Mouse (Mus musculus) thymus, postnatal 0 days (tissue): ENCODE data around the gene Tcf7. TPM values are rescaled to one million over a fixed set of nuclear protein-coding genes. Genes with fewer than 3 reads are reported as not detected.

Experiments
- DNase-seq: peaks from one replicate; pipeline ENCODE4 v3.0.0-alpha.2; 2015; ENCODE audit warnings: low spot score
- polyA plus RNA-seq: library from polyadenylated mRNA; unstranded; fragments of >200 nt; fragmentation: Nextera tagmentation; extraction: Ambion mirVana; gene quantifications from 2 replicates; pipeline ENCODE4 v1.2.1, GENCODE M21; 2015

Tcf7 gene
- polyA plus RNA-seq, 1 experiment from 2014 or later: 1,084 TPM

GRCm38 (mm10) chr11:52283596-52284571 lies 1.1 kb upstream of the Tcf7 start:
- peak; percentile 77 for DNase-seq

DNA sequence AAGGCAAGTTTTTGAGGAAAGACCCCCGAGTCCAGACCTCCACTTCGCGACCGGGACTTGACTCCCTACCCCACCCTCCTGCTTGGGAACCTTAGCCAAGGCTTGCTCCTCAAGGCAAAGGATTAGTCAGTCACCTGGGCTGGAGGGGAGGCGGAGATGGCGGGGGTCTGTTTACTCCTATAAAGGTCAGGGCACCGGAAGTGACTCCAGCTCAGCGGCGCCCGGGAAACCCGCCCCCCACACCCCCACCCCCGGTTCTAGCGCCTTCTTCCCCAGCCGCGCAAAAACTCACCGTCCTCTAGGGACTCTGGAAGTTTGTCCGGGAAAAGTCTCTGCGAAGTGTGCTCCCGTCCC lies 417 bp downstream of the Tcf7 start:
- peak; percentile 84 for DNase-seq

- DNase-seq: no peak
Measured at GRCm38 (mm10) chr11:52281568-52282328, 1.1 kb downstream of the Tcf7 start.

DNA sequence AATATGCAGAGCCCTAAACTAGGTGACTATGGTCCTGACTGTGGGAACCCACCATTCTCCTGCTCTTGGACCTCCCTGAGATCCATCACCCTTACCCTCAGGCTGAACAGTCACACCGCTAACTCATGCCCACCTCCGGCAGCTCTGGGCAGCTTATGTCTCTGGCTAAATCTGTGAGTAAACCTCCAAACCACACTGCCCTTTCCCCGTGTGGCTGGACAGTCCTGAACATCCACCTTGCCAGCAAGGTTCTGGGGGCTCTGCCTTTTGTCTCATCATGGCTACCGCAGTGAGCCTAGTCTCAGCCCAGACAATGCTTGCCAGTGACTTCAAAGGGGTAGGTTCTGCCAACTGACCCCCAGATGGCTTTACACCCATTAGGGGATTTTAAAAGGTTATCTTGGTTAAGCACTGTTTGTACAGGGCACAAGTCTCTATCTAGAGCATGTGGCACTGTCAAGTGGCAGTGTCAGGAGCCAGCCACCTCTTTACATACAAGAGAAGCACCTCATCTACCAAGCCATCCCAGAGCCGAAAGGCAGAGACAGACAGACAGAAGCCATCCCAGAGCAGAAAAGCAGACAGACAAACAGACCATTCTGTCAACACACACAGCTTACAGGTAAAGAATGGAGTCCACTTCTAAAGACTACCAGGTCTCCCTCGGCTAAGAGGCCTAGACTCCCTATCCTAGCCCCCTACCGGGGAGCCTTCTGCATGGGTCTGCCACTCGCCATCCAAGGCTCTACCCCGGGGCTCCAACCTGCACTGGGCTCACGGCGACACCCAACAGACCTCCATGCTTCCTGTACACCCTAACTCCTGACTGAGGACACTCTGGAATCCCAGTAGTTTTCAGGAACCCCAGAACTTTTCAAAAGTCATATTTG lies 2.0 kb downstream of the Tcf7 start:
- DNase-seq: peak; percentile 43

GRCm38 (mm10) chr11:52279611-52280145 lies 3.1 kb downstream of the Tcf7 start:
- DNase-seq: peak; percentile 54

DNA sequence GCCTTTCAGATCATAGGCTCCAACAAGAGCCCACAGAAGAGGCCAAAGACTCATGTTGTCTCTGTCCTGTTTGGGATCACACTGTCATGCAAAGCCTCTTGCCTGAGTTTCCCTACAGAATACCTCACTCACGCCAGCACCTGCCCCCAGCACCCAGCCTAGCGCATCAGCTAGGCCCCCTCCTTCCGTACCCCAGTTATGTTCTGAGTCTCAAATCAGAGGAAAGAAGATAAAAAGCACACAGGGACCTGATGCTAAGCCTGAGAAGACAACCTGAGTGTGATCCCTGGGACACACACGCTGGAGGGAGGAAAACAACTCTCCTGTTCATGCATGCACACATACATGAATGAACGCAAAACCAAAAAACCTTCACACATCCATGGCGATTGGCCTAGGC lies 3.8 kb downstream of the Tcf7 start:
- DNase-seq: peak; percentile 46

DNA sequence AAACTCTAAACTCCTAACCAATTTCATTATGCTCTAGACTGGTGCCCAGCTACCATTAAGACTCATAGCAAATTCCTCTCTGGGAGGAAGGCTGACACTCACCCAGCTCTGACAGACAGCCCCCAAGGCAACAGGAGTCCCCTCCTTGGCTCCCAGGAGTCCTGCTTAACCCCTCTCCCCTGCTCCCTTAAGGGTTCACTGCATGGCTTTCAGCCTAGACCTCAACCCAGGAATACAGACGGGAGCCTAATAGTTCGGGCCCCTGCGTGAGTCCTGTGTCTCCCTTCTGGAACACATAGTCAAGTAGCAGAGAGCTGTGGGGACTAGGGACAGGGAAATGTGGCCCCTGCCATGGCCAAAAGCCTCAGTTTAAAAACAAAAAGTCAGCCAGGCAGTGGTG lies 4.7 kb downstream of the Tcf7 start:
- DNase-seq: no peak

- peak; percentile 40 for DNase-seq
Measured at GRCm38 (mm10) chr11:52277433-52278150, 5.2 kb downstream of the Tcf7 start.

DNA sequence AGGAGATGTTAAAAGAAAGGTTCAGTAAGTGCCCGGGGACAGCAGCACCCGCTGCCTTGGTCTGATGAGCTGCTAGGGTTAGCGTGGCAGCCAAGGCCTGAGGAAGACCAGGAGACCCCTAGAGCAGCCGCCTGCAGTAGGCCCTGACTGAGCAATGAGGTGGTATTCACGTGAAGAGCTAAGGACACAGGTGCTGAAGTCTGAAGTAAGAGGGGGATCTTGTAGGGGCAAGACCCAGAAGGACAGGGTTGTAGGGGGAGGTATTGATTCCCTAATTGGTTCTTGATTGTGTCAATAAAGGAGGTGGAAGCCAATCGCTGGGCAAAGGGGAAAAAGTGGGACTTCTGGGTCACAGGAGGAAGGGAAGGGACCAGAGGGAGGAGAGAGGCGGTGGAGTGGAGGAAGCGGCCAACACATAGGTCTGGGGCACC lies 5.8 kb downstream of the Tcf7 start:
- DNase-seq: no peak

- DNase-seq: peak; percentile 46
Measured at GRCm38 (mm10) chr11:52275774-52276555, 6.8 kb downstream of the Tcf7 start.

DNA sequence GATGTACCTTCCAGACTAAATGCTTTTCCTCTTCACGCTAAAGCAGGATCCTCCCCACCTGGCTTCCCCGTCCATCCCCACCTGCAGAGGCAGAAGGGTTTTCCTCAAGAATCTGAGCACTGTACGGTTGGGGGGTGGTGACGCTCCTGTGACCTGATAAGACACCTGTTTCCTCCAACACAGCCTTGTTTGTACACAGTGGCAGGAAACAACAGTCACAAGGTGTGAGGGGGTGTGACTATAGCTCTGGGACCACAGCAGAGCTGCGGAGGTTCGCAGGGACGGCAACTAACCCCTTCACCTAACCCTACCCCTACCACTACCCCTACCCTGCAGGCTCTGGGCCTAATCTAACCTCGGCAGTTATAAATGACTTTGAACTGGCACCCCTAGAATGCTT lies 7.4 kb downstream of the Tcf7 start:
- peak; percentile 93 for DNase-seq

DNA sequence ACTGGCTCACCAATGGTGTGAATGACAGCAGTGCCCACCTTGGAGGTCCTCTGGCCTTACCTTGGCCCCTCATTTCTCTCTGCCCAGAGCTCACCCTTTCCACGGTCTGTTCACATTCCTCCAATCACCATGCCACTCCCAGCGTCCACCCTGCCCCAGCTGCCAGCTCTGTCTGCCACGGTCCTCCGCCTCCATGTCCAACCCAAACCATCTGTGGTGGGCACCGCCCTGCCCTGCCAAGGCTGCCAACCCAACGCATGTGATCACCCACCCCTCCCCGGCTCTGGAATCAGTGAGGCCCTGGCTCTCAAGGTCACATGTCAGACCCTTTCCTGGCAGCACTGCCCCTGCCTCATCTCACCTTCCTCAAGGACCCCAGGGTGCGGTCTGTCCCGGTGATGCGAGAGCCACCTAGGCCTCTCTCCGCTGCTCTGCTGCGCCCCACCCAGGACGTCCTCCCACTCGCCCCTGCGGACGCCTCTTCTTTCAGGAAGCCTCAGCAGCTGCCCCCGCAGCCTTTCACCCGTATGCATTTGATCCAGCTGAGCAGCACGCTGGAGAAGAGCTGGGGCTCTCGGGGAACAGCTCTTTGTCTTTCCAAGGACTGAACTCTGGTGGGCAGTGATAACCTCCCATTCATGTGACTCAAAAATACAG lies 8.2 kb downstream of the Tcf7 start:
- DNase-seq: peak; percentile 67

DNA sequence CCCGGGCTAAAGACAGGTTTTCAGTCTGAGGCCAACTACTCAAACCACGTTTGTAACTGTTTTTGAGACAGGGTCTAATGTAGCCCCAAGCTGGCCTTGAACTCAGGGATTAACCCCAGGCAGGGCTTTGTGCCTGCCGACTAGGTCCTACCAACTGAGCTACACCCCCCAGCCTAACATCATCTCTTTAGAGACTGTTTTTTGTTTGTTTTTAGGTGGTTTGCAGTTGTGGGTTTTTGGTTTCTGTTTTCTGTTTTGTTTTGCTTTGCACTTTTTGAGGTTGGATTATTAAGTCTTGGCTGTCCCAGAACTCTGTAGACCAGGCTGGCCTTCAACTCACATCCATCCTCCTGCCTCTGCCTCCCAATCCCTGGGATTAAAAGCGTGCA lies 8.9 kb downstream of the Tcf7 start:
- no peak for DNase-seq

DNA sequence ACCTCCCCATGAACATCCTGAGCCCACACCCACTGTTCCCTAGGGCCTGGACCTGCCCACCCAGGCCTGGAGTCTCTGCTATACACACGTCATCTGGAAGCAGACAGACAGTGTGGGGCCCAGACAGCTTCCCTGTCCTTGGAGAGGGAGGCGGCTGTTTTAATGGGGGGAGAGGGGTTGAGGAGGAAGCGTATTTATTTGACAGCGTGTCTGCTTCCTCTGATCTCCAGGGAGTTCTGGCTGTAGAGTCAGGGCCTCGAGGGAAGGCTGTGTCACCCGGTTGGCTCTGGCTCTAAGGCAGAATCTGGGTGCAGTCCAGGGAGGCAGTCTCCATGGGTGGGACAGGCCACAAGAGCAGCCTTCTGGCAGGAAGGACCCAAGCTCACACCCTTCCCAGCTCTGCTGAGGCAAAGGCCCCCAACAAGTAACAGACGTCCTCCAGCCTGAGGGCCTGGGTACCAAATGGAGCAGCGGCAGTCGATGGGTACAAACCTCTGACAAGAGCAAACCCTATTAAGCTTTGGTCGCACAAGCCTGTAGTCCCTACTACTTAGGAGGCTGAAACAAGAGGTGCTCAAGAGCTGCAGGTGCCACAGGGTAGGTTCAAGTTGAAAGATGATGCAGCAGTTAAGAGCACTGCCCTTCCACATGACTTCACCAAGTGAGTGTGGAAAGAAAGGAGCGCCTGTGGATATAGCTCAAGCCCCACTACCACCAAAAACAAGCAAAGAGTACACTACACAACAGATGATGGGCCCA lies 9.5 kb downstream of the Tcf7 start:
- DNase-seq: peak; percentile 55

- no peak for DNase-seq
Measured at GRCm38 (mm10) chr11:52272619-52273018, 10.2 kb downstream of the Tcf7 start.

DNA sequence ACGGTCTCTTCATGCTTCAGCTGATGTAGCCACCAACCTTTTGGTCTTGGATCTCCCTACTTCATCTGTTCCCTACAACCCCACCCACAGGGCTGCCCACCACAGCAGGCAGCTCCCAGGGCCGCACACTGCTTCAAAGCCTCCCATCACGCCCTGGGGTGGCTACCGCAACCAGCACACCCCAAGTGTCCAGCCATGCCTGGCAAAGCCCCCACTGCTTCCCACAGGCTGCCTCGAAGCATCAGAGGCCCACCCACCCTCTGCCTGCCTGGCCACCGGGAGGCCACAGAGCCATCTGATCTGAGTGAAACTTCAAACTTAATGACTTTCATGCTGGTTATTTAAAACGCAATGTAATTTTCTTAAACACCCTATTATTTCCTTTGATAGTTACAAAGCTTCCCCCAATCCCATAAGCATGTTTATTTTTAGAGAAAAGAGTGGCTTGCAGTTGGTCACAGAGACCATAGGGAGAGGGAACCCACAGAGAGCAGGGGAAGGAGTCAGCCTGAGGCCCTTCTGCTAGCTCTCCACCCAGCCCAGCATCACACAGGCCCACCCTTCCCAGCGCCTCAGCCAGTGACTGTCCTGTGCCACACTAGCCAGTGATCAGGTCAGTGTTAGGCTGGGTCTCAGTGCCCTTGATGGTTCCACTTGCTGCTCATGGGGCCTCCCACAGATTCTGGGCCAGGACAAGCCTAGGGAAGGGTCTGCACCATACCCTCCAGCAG lies 10.9 kb downstream of the Tcf7 start:
- peak; percentile 20 for DNase-seq

DNA sequence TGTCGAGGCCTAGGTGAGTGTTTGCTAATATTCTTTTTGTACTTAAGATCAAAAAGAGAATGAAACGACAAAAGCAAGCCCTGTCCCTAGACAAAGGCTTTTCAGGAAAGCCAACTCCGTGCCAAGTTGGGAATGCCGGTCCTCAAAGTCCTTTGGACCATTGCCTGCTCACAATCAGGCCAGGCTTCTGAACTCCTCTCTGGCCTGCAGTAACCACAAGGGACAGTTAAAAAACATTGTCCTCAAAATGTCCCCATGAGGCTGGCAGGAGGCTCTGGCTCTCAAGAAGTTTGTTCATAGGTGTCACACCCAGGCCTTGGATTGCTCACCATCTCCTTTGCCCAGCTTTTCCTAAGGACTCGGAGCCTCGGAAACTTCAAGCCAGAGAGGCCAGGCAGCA lies 13.0 kb downstream of the Tcf7 start:
- DNase-seq: peak; percentile 15
